Mouse (Mus musculus) lung, postnatal 0 days (tissue): ENCODE data around the gene Gdpgp1. TPM values are rescaled to one million over a fixed set of nuclear protein-coding genes. Genes with fewer than 3 reads are reported as not detected.
A peak's percentile ranks its signal among the peaks of the same experiment; 100 is the strongest.

Experiments
- ATAC-seq: fragments of 200-750 bp; cut with Nextera tagmentation; 2 replicates; pipeline ENCODE4 v1.8.0; 2017; ENCODE audit warnings: moderate library complexity
- DNase-seq: peaks from one replicate; pipeline ENCODE4 v3.0.0-alpha.2; 2016; ENCODE audit warnings: low spot score
- H3K27ac ChIP-seq: fragments of 300-500 bp; sonication (generic); 2 replicates; pipeline ENCODE4 v1.5.1; 2014; ENCODE audit warnings: antibody characterized with exemption, mild to moderate bottlenecking, low read length, mixed read lengths
- H3K27me3 ChIP-seq: fragments of 300-500 bp; sonication (generic); replicated peaks from 2 replicates; pipeline ENCODE4 v1.6.1; 2014; ENCODE audit warnings: low read length, mixed read lengths; ENCODE audit not compliant: insufficient read depth
- H3K36me3 ChIP-seq: fragments of 300-500 bp; sonication (generic); 2 replicates; pipeline ENCODE4 v1.6.1; 2014; ENCODE audit warnings: low read length, mixed read lengths; ENCODE audit not compliant: insufficient read depth
- H3K4me1 ChIP-seq: fragments of 300-500 bp; sonication (generic); 2 replicates; pipeline ENCODE4 v1.6.1; 2014; ENCODE audit warnings: antibody characterized with exemption, low read depth, low read length, mixed read lengths; ENCODE audit not compliant: insufficient read depth
- H3K4me2 ChIP-seq: fragments of 300-500 bp; sonication (generic); replicated peaks from 2 replicates; pipeline ENCODE4 v1.6.1; 2014; ENCODE audit warnings: low read depth, mild to moderate bottlenecking, low read length, moderate library complexity, mixed read lengths
- H3K4me3 ChIP-seq: fragments of 300-500 bp; sonication (generic); 2 replicates; pipeline ENCODE4 v1.5.1; 2014; ENCODE audit warnings: low read depth, low read length
- H3K9ac ChIP-seq: fragments of 300-500 bp; sonication (generic); replicated peaks from 2 replicates; pipeline ENCODE4 v1.6.1; 2014; ENCODE audit warnings: low read depth, mild to moderate bottlenecking
- H3K9me3 ChIP-seq: fragments of 300-500 bp; sonication (generic); 2 replicates; pipeline ENCODE4 v1.6.1; 2016; ENCODE audit warnings: low read length, mixed read lengths
- CTCF ChIP-seq: IDR thresholded peaks from 2 replicates; pipeline ENCODE4 v1.5.1; 2016; ENCODE audit warnings: antibody characterized with exemption, mild to moderate bottlenecking
- EP300 ChIP-seq: IDR thresholded peaks from 2 replicates; pipeline ENCODE4 v1.6.1; 2016; ENCODE audit warnings: antibody characterized with exemption, mild to moderate bottlenecking, control low read depth
- WGBS: fragments of 180-500 bp; shearing (Covaris S2); extraction: QIAGEN DNeasy Blood & Tissue Kit; methylation state at CpG from one replicate; pipeline ENCODE4 v1.1.7; 2014; 5-methylcytosine and 5-hydroxymethylcytosine counted together
- polyA plus RNA-seq: library from polyadenylated mRNA; unstranded; fragments of >200 nt; fragmentation: Nextera tagmentation; extraction: Ambion mirVana; gene quantifications from 2 replicates; pipeline ENCODE4 v1.2.1, GENCODE M21; 2015

Gene Gdpgp1
- polyA plus RNA-seq, 1 experiment from 2014 or later: 2.8 TPM

GRCm38 (mm10) chr7:80214459-80214858 lies 18.2 kb upstream of the Gdpgp1 start:
- DNase-seq (no peak), ATAC-seq (no peak)
- 82% methylated on average over 8 of the region's 8 CpGs for WGBS
- Histone ChIP-seq H3K4me1 (peaks cover 6% of the 10 kb centered on the region; the same call in 1 of the 2 replicates), H3K27ac (no peak overlapping the region), H3K36me3 (no peaks in the 10 kb centered on the region), H3K9ac (no peak overlapping the region), H3K4me3 (no peak overlapping the region), H3K9me3 (no peaks in the 10 kb centered on the region), H3K27me3 (no peaks in the 10 kb centered on the region), H3K4me2 (no peak overlapping the region)
- no peak for TF ChIP-seq CTCF
- no peak for TF ChIP-seq EP300

GRCm38 (mm10) chr7:80215398-80215797 lies 17.3 kb upstream of the Gdpgp1 start:
- Histone ChIP-seq H3K27me3 (no peaks in the 10 kb centered on the region), H3K36me3 (no peaks in the 10 kb centered on the region), H3K9me3 (no peaks in the 10 kb centered on the region), H3K4me3 (no peak overlapping the region), H3K4me1 (no peaks in the 10 kb centered on the region), H3K27ac (no peak overlapping the region), H3K9ac (no peak overlapping the region), H3K4me2 (no peak overlapping the region)
- 27% methylated on average over 4 of the region's 4 CpGs for WGBS
- ATAC-seq: peak; percentile 77
- peak; percentile 86 for DNase-seq
- TF ChIP-seq EP300 (no peak), CTCF (peak; percentile 92)

- H3K27me3 ChIP-seq: no peaks in the 10 kb centered on the region
- DNase-seq (no peak), ATAC-seq (peak; percentile 34; the same call in 1 of the 2 replicates)
- TF ChIP-seq EP300: no peak
- TF ChIP-seq CTCF: no peak; the same call in none of the 2 replicates
- no peak overlapping the region for H3K4me3 ChIP-seq
- H3K4me2 ChIP-seq: no peak overlapping the region
- H3K36me3 ChIP-seq: peaks cover 6% of the 10 kb centered on the region; the same call in 1 of the 2 replicates
- H3K4me1 ChIP-seq: no peaks in the 10 kb centered on the region
- H3K9me3 ChIP-seq: no peaks in the 10 kb centered on the region
- H3K9ac ChIP-seq: no peak overlapping the region
- 69% methylated on average over 8 of the region's 8 CpGs for WGBS
- no peak overlapping the region for H3K27ac ChIP-seq
Measured at GRCm38 (mm10) chr7:80216566-80216965, 16.1 kb upstream of the Gdpgp1 start.

- TF ChIP-seq CTCF (no peak), EP300 (no peak)
- Histone ChIP-seq H3K27me3 (no peaks in the 10 kb centered on the region), H3K4me2 (no peak overlapping the region), H3K27ac (no peak overlapping the region), H3K36me3 (peaks cover 6% of the 10 kb centered on the region; the same call in 1 of the 2 replicates), H3K4me1 (no peaks in the 10 kb centered on the region), H3K4me3 (no peak overlapping the region), H3K9me3 (no peaks in the 10 kb centered on the region), H3K9ac (no peak overlapping the region)
- ATAC-seq (no peak), DNase-seq (no peak)
- 89% methylated on average over 9 of the region's 9 CpGs for WGBS
Measured at GRCm38 (mm10) chr7:80218666-80219065, 14.0 kb upstream of the Gdpgp1 start.

- no peaks in the 10 kb centered on the region for H3K9me3 ChIP-seq
- H3K27ac ChIP-seq: no peak overlapping the region
- DNase-seq (no peak), ATAC-seq (no peak)
- WGBS: 96% methylated on average over 9 of the region's 9 CpGs
- peaks cover 16% of the 10 kb centered on the region; the same call in 1 of the 2 replicates for H3K36me3 ChIP-seq
- H3K4me1 ChIP-seq: no peaks in the 10 kb centered on the region
- no peak for TF ChIP-seq CTCF
- TF ChIP-seq EP300: no peak
- no peak overlapping the region for H3K4me3 ChIP-seq
- no peak overlapping the region for H3K4me2 ChIP-seq
- no peaks in the 10 kb centered on the region for H3K27me3 ChIP-seq
- no peak overlapping the region for H3K9ac ChIP-seq
Measured at GRCm38 (mm10) chr7:80220237-80220797, 12.3 kb upstream of the Gdpgp1 start.

GRCm38 (mm10) chr7:80221179-80221750 lies 11.4 kb upstream of the Gdpgp1 start:
- Histone ChIP-seq H3K4me3 (no peak overlapping the region), H3K9me3 (no peaks in the 10 kb centered on the region), H3K4me2 (no peak overlapping the region), H3K27ac (no peak overlapping the region), H3K27me3 (no peaks in the 10 kb centered on the region), H3K4me1 (no peaks in the 10 kb centered on the region), H3K9ac (no peak overlapping the region), H3K36me3 (peaks cover 16% of the 10 kb centered on the region; the same call in 1 of the 2 replicates)
- no peak for TF ChIP-seq CTCF
- TF ChIP-seq EP300: no peak
- no peak for DNase-seq
- WGBS: 80% methylated on average over 4 of the region's 4 CpGs
- ATAC-seq: no peak
